Mouse (Mus musculus): ENCODE measurements around the gene Crybb3. TPM values are rescaled to one million over a fixed set of nuclear protein-coding genes. Genes with fewer than 3 reads are reported as not detected.

Gene Crybb3
- polyA plus RNA-seq, 1 experiment, result not detected

- Histone ChIP-seq H3K4me3 (ENCODE audit: insufficient read depth, low read depth, low read length) (no peak overlapping the region; the same call in 1 of the 2 replicates), H3K27ac (replicated peaks; ENCODE audit: low read depth, low read length) (0 out of 2 replicates have a peak overlapping the region, but pooled peaks have one; percentile 18), H3K4me1 (ENCODE audit: control insufficient read depth, insufficient read depth, insufficient read length, low read length) (peaks cover 16% of the 10 kb centered on the region)
Measured at GRCm38 (mm10) chr5:113043531-113043930, 37.9 kb downstream of the Crybb3 start.

GRCm38 (mm10) chr5:113041567-113042071 lies 39.8 kb downstream of the Crybb3 start:
- no peak overlapping the region for H3K4me3 ChIP-seq (ENCODE audit: insufficient read depth, low read depth, low read length)
- H3K4me1 ChIP-seq (ENCODE audit: control insufficient read depth, insufficient read depth, insufficient read length, low read length), result peaks cover 16% of the 10 kb centered on the region
- no peak overlapping the region for H3K27ac ChIP-seq (replicated peaks; ENCODE audit: low read depth, low read length)

- Histone ChIP-seq H3K4me1 (ENCODE audit: control insufficient read depth, insufficient read depth, insufficient read length, low read length) (peaks cover 16% of the 10 kb centered on the region), H3K27ac (replicated peaks; ENCODE audit: low read depth, low read length) (no peak overlapping the region), H3K4me3 (ENCODE audit: insufficient read depth, low read depth, low read length) (no peak overlapping the region)
Measured at GRCm38 (mm10) chr5:113040776-113041175, 40.6 kb downstream of the Crybb3 start.

GRCm38 (mm10) chr5:113038601-113039000 lies 42.8 kb downstream of the Crybb3 start:
- H3K4me1 ChIP-seq (ENCODE audit: control insufficient read depth, insufficient read depth, insufficient read length, low read length), result peaks cover 16% of the 10 kb centered on the region
- H3K4me3 ChIP-seq (ENCODE audit: insufficient read depth, low read depth, low read length), result no peak overlapping the region
- no peak overlapping the region for H3K27ac ChIP-seq (replicated peaks; ENCODE audit: low read depth, low read length)

- Histone ChIP-seq H3K4me3 (ENCODE audit: insufficient read depth, low read depth, low read length) (no peak overlapping the region), H3K4me1 (ENCODE audit: control insufficient read depth, insufficient read depth, insufficient read length, low read length) (peaks cover 4% of the 10 kb centered on the region; the same call in 1 of the 2 replicates), H3K27ac (replicated peaks; ENCODE audit: low read depth, low read length) (no peak overlapping the region)
Measured at GRCm38 (mm10) chr5:113035094-113036047, 46.0 kb downstream of the Crybb3 start.

- Histone ChIP-seq H3K4me1 (ENCODE audit: control insufficient read depth, insufficient read depth, insufficient read length, low read length) (peaks cover 6% of the 10 kb centered on the region; the same call in 1 of the 2 replicates), H3K4me3 (ENCODE audit: insufficient read depth, low read depth, low read length) (no peak overlapping the region), H3K27ac (replicated peaks; ENCODE audit: low read depth, low read length) (no peak overlapping the region)
Measured at GRCm38 (mm10) chr5:113031201-113031754, 50.1 kb downstream of the Crybb3 start.

- peaks cover 6% of the 10 kb centered on the region; the same call in 1 of the 2 replicates for H3K4me1 ChIP-seq (ENCODE audit: control insufficient read depth, insufficient read depth, insufficient read length, low read length)
- no peak overlapping the region for H3K4me3 ChIP-seq (ENCODE audit: insufficient read depth, low read depth, low read length)
- no peak overlapping the region for H3K27ac ChIP-seq (replicated peaks; ENCODE audit: low read depth, low read length)
Measured at GRCm38 (mm10) chr5:113030082-113030481, 51.3 kb downstream of the Crybb3 start.

GRCm38 (mm10) chr5:113026706-113027105 lies 54.7 kb downstream of the Crybb3 start:
- Histone ChIP-seq H3K4me1 (ENCODE audit: control insufficient read depth, insufficient read depth, insufficient read length, low read length) (peaks cover 12% of the 10 kb centered on the region), H3K4me3 (ENCODE audit: insufficient read depth, low read depth, low read length) (no peak overlapping the region), H3K27ac (replicated peaks; ENCODE audit: low read depth, low read length) (no peak overlapping the region)

Other genes with a start within 250 kb of the Crybb3 start
- 0.75 and 1.8 TPM in 2 replicates for gene Myo18b, start 185.2 kb downstream of the Crybb3 start, polyA plus RNA-seq (2012; ENCODE audit: insufficient read depth, insufficient read length, missing spikeins)
- 35.9 and 40.2 TPM in 2 replicates for gene Grk3, start 65.8 kb downstream of the Crybb3 start, polyA plus RNA-seq (2012; ENCODE audit: insufficient read depth, insufficient read length, missing spikeins)
- gene Crybb2, start 11.5 kb downstream of the Crybb3 start, polyA plus RNA-seq (2012; ENCODE audit: insufficient read depth, insufficient read length, missing spikeins), result not detected in 2 replicates
- 3.5 and 5.5 TPM in 2 replicates for gene 2900026A02Rik, start 139.7 kb upstream of the Crybb3 start, polyA plus RNA-seq (2012; ENCODE audit: insufficient read depth, insufficient read length, missing spikeins)
- gene Tmem211, start 145.3 kb upstream of the Crybb3 start, polyA plus RNA-seq (2012; ENCODE audit: insufficient read depth, insufficient read length, missing spikeins), result not detected in 2 replicates
- gene Sgsm1, start 229.2 kb upstream of the Crybb3 start, polyA plus RNA-seq (2012; ENCODE audit: insufficient read depth, insufficient read length, missing spikeins), result 0.33 and 0.59 TPM in 2 replicates